Mouse (Mus musculus) testis, adult 2 months (tissue): ENCODE data around the gene Cacnb2. TPM values are rescaled to one million over a fixed set of nuclear protein-coding genes. Genes with fewer than 3 reads are reported as not detected.

ENCODE experiments used
- H3K27ac ChIP-seq: fragments of 200-500 bp; 2 replicates; pipeline ENCODE4 v1.5.1; 2012; ENCODE audit warnings: low read depth, low read length; ENCODE audit not compliant: control insufficient read depth, insufficient read depth
- H3K27me3 ChIP-seq: fragments of 200-500 bp; 2 replicates; pipeline ENCODE4 v1.6.1; 2012; ENCODE audit warnings: mild to moderate bottlenecking, low read length, moderate library complexity; ENCODE audit not compliant: control insufficient read depth, insufficient read depth
- H3K36me3 ChIP-seq: fragments of 200-500 bp; 2 replicates; pipeline ENCODE4 v1.6.1; 2012; ENCODE audit warnings: mild to moderate bottlenecking, low read length; ENCODE audit not compliant: control insufficient read depth, insufficient read depth
- H3K4me1 ChIP-seq: fragments of 200-500 bp; 2 replicates; pipeline ENCODE4 v1.6.1; 2012; ENCODE audit warnings: low read length; ENCODE audit not compliant: control insufficient read depth, insufficient read depth
- H3K4me3 ChIP-seq: fragments of 200-500 bp; 2 replicates; pipeline ENCODE4 v1.5.1; 2012; ENCODE audit warnings: low read depth, mild to moderate bottlenecking, low read length, moderate library complexity, mixed read lengths; ENCODE audit not compliant: control insufficient read depth
- CTCF ChIP-seq: fragments of 200-500 bp; IDR thresholded peaks from 2 replicates; pipeline ENCODE4 v1.5.1; 2012; ENCODE audit warnings: low read depth, mild to moderate bottlenecking, inconsistent platforms, low read length, moderate library complexity; ENCODE audit not compliant: control insufficient read depth, insufficient read depth, insufficient replicate concordance
- POLR2A ChIP-seq: fragments of 200-500 bp; IDR thresholded peaks from 2 replicates; pipeline ENCODE4 v1.6.1; 2012; ENCODE audit warnings: low read depth, mild to moderate bottlenecking, inconsistent platforms, low read length, moderate library complexity; ENCODE audit not compliant: control insufficient read depth
- polyA plus RNA-seq: library from polyadenylated mRNA; depleted of rRNA; stranded (reverse); fragments of >200 nt; gene quantifications from 2 replicates; pipeline ENCODE4 v1.2.3, GENCODE M21; 2012

Cacnb2 gene
- polyA plus RNA-seq, 1 experiment: 0.52 TPM

DNA sequence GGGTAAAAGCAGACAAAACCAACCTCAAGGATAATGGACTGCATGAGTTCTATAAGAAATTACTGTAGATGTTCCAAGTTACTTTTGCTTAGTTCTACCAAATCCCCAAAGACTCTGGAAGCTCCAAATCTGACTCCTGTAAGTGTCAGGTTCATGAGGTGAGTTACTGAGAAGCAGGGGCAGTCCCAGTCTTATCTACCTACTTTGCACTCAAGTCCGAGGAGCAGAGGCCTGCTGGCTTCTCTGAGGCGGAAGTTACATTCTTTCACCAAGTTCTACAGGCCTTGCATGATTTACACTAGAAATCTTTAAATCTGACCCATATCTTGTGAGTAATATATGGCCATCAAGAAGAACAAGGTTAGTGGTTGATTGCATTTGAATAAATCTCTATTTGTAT lies 329.1 kb downstream of the Cacnb2 start:
- Histone ChIP-seq H3K27ac (no peak overlapping the region), H3K4me1 (no peaks in the 10 kb centered on the region), H3K27me3 (no peaks in the 10 kb centered on the region), H3K4me3 (no peak overlapping the region), H3K36me3 (no peaks in the 10 kb centered on the region)
- TF ChIP-seq POLR2A: no peak
- TF ChIP-seq CTCF: no peak

DNA sequence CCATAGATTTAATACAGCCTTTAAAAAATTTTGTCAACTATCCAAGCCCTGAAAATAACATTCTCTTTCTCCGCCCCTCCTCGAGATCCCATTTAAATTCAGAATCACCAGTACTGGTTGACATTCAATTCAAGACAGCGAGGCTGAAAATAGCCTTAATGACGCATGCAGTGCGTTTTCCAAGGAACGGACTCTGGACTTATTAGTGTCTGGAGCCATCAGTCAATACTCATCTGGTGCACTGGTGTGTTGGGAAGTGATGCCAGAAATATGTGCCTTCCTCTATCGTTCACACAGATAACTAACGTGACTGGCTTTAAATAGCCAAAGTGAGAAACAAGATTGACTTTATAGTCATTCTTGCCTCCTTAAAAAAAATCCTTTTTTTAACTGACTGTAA lies 333.6 kb downstream of the Cacnb2 start:
- Histone ChIP-seq H3K27me3 (no peaks in the 10 kb centered on the region), H3K27ac (no peak overlapping the region), H3K36me3 (no peaks in the 10 kb centered on the region), H3K4me1 (no peaks in the 10 kb centered on the region), H3K4me3 (no peak overlapping the region)
- TF ChIP-seq CTCF (no peak), POLR2A (no peak)

DNA sequence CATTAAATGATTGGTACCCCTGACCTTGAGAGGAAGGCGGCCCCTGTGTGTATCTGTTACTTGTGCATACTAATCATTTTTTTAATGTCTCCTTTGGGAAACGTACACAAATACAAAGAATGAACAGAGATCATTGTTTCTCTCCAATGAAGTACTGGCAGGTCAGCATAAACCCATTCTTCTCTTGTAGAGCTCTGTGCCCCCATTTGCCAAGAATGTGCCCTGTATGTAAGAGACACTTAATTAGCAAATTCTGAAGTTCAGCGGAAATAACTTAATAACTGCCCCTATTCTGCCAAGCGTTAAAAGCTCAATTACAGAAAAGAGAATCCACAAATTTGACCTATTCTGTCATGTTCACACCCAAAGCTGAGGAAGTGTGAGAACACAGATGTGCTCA lies 339.4 kb downstream of the Cacnb2 start:
- Histone ChIP-seq H3K4me3 (no peak overlapping the region), H3K27ac (no peak overlapping the region), H3K27me3 (no peaks in the 10 kb centered on the region), H3K36me3 (no peaks in the 10 kb centered on the region), H3K4me1 (no peaks in the 10 kb centered on the region)
- TF ChIP-seq CTCF (no peak), POLR2A (no peak)

DNA sequence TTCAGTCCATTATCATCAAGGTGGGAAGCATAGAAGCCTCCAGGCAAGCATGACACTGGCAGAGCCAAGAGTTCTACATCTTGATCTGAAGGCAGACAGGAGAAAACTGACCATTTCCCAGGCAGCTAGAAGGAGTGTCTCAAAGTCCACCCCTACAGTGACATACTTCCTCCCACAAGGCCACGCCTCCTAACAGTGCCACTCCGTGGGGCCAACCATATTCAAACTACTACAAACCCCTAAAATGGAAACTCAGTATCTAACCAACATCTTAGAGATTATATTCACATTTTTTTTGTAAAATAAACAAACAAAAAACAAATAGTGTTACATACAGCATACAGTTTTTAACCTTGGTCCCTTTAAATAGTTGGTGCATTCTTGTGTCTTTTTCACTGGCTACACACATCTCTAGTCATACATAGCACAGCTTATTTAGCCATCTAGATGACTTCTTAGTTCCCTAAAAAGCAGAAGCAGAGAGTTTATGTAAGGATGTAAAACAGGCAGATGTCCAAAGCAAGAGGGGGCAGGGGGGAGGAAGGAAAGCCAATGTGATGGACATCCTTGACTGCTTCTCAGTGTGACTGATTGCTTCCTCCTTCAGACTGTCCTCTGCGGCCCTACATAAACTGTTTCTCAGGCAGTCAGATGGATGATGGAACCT lies 340.9 kb downstream of the Cacnb2 start:
- no peak overlapping the region for H3K4me3 ChIP-seq
- no peaks in the 10 kb centered on the region for H3K4me1 ChIP-seq
- TF ChIP-seq POLR2A (no peak), CTCF (no peak)
- no peaks in the 10 kb centered on the region for H3K36me3 ChIP-seq
- H3K27ac ChIP-seq: no peak overlapping the region
- H3K27me3 ChIP-seq: no peaks in the 10 kb centered on the region

DNA sequence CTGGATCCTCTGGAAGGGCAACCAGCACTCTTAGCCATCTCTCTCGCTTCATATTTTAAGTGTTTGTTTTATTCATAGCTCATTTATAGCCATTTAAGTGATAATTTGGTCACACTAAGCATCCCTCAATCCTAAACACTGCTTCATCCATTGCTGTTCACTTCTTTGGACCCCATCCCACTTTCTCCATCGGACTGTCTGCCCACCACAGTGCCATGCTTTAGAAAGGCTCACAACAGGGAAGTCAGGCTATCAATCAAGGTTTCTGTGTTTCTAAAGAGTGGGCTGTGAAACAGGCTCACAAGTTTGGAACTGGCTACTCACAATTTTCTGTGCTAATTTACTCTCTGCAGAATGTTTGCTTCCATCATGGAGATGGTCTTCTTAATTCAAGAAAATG lies 350.2 kb downstream of the Cacnb2 start:
- Histone ChIP-seq H3K36me3 (no peaks in the 10 kb centered on the region), H3K27ac (no peak overlapping the region), H3K4me1 (no peaks in the 10 kb centered on the region), H3K27me3 (no peaks in the 10 kb centered on the region), H3K4me3 (no peak overlapping the region)
- TF ChIP-seq POLR2A: no peak
- TF ChIP-seq CTCF: no peak

DNA sequence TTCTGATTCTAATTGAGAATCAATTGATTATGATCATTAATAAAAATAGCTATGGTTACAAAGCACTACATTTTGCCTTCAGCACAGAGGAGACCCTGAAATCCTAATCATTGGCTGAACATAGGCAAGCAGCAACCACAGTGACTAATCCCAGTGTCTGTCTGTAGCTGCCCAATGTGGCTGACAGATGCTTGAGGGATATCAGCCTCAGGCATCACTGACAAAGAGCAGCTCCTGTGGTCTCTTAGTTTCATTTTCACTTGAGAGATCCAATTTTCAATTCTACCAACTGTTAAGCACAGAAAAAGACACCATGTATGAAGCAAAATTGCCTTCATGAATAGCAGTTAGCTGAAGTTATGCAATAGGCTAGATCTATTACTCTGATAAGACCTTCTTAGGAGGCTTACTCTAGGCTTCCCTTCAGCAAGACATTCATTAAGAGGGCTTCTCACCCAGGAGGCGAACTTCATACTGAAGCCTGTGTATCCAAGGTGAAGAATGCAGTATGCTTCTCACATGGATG lies 358.1 kb downstream of the Cacnb2 start:
- H3K27ac ChIP-seq: no peak overlapping the region
- H3K27me3 ChIP-seq: no peaks in the 10 kb centered on the region
- no peak overlapping the region for H3K4me3 ChIP-seq
- H3K4me1 ChIP-seq: no peaks in the 10 kb centered on the region
- no peaks in the 10 kb centered on the region for H3K36me3 ChIP-seq
- TF ChIP-seq CTCF: no peak
- no peak for TF ChIP-seq POLR2A

DNA sequence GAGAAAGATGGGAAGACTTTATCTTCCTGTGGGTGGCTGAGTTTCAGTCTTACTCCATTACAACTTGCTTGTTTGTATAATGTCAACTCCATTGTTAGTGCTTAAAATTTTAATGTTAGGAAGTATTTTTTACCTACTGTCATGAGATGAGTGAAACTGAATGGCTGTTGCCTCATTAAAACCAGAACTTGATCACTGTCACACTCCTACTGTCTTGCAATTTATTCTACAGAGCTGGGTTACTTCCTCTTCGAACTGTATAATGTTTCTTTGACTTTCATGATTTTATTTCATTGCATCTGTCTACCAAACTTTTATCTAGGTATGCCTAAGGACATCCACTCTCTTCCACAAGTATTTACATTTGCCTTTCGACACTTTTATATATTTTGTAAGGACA lies 358.6 kb downstream of the Cacnb2 start:
- Histone ChIP-seq H3K4me1 (no peaks in the 10 kb centered on the region), H3K27me3 (no peaks in the 10 kb centered on the region), H3K36me3 (no peaks in the 10 kb centered on the region), H3K4me3 (no peak overlapping the region), H3K27ac (no peak overlapping the region)
- TF ChIP-seq POLR2A: no peak
- TF ChIP-seq CTCF: no peak
